Mouse (Mus musculus) thymus, adult 2 months (tissue): ENCODE results near the gene Ndel1.
"Not testable (repeated sequence)": the region's sequence is repeated elsewhere in the genome, so short reads cannot be mapped to it uniquely, and the experiment has no call there.

ENCODE experiments used
- CTCF ChIP-seq: fragments of 200-500 bp; IDR thresholded peaks from 2 replicates; pipeline ENCODE4 v1.5.1; 2012; ENCODE audit warnings: mild to moderate bottlenecking, control low read depth, low read length, moderate library complexity, borderline replicate concordance; ENCODE audit not compliant: control insufficient read depth, poor library complexity, insufficient read depth; ENCODE audit errors: extremely low read depth
- POLR2A ChIP-seq: fragments of 200-500 bp; IDR thresholded peaks from 2 replicates; pipeline ENCODE4 v1.6.1; 2012; ENCODE audit warnings: mild to moderate bottlenecking, low read length, control low read depth, moderate library complexity; ENCODE audit not compliant: control insufficient read depth, poor library complexity, insufficient read depth; ENCODE audit errors: extremely low read depth

- TF ChIP-seq CTCF, POLR2A: not testable (repeated sequence)
Observed at GRCm38 (mm10) chr11:68831580-68831979, 40.1 kb downstream of the Ndel1 start.
